Mouse (Mus musculus) liver, embryonic 16.5 days (tissue): ENCODE data around the gene Bcam. TPM values are rescaled to one million over a fixed set of nuclear protein-coding genes. Genes with fewer than 3 reads are reported as not detected.

Source experiments
- ATAC-seq: fragments of 200-750 bp; cut with Nextera tagmentation; 2 replicates; pipeline ENCODE4 v1.8.0; 2017; ENCODE audit warnings: low read depth, mild to moderate bottlenecking, moderate number of reproducible peaks, moderate library complexity
- H3K27ac ChIP-seq: fragments of 300-500 bp; sonication (generic); 2 replicates; pipeline ENCODE4 v1.5.1; 2014; ENCODE audit warnings: mild to moderate bottlenecking, low read length
- H3K27me3 ChIP-seq: fragments of 300-500 bp; sonication (generic); 2 replicates; pipeline ENCODE4 v1.6.1; 2014; ENCODE audit warnings: low read depth, low read length, mixed read lengths; ENCODE audit not compliant: control insufficient read depth, insufficient read depth
- H3K36me3 ChIP-seq: fragments of 300-500 bp; sonication (generic); 2 replicates; pipeline ENCODE4 v1.6.1; 2014; ENCODE audit warnings: mild to moderate bottlenecking; ENCODE audit not compliant: control insufficient read depth, insufficient read depth
- H3K4me1 ChIP-seq: fragments of 300-500 bp; sonication (generic); 2 replicates; pipeline ENCODE4 v1.6.1; 2014; ENCODE audit warnings: low read depth, low read length, mixed read lengths; ENCODE audit not compliant: control insufficient read depth
- H3K4me2 ChIP-seq: fragments of 300-500 bp; sonication (generic); 2 replicates; pipeline ENCODE4 v1.6.1; 2014; ENCODE audit warnings: low read depth, low read length, mixed read lengths
- H3K4me3 ChIP-seq: fragments of 300-500 bp; sonication (generic); 2 replicates; pipeline ENCODE4 v1.5.1; 2014; ENCODE audit warnings: low read depth, mild to moderate bottlenecking, low read length
- H3K9ac ChIP-seq: fragments of 300-500 bp; sonication (generic); 2 replicates; pipeline ENCODE4 v1.6.1; 2014; ENCODE audit warnings: low read depth, low read length
- H3K9me3 ChIP-seq: fragments of 300-500 bp; sonication (generic); replicated peaks from 2 replicates; pipeline ENCODE4 v1.6.1; 2016; ENCODE audit warnings: low read length; ENCODE audit not compliant: control insufficient read depth
- WGBS: fragments of 180-500 bp; shearing (Covaris S2); extraction: QIAGEN DNeasy Blood & Tissue Kit; methylation state at CpG from one replicate; pipeline ENCODE4 v1.1.7; 2014; ENCODE audit not compliant: insufficient replicate concordance; 5-methylcytosine and 5-hydroxymethylcytosine counted together
- polyA plus RNA-seq: library from polyadenylated mRNA; unstranded; fragments of >200 nt; fragmentation: Nextera tagmentation; extraction: Ambion mirVana; gene quantifications from 2 replicates; pipeline ENCODE4 v1.2.1, GENCODE M21; 2015

Bcam gene
- polyA plus RNA-seq, 1 experiment from 2014 or later = 9.7 TPM

DNA sequence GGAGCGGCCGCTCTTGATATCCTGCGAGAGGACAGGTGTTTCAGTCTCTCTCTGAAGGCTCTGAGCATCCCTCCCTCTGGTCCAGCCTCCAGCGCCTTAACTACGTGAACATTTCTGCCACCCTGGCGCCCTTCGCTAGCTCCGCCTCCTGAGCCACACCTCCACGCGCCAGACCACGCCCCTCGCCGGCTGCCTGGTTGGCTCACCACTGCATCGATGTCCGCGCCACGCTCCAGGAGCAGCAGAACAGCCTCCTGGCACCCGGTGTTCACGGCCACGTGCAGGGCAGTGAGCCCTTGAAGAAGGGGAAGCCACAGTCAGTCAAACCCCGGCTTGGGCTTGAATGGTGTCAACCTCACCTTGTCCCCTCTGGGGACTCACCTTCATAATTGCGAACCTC is 40.3 kb upstream of the Bcam start:
- Histone ChIP-seq H3K4me2 (no peak overlapping the region), H3K4me1 (peaks cover 8% of the 10 kb centered on the region), H3K27me3 (peaks cover 2% of the 10 kb centered on the region; the same call in 1 of the 2 replicates), H3K9me3 (no peaks in the 10 kb centered on the region), H3K4me3 (no peak overlapping the region), H3K9ac (no peak overlapping the region), H3K27ac (no peak overlapping the region), H3K36me3 (no peaks in the 10 kb centered on the region)
- 19% methylated on average over 22 of the region's 22 CpGs for WGBS
- no peak for ATAC-seq

- H3K9me3 ChIP-seq = no peaks in the 10 kb centered on the region
- WGBS = 35% methylated on average over 27 of the region's 27 CpGs
- no peak overlapping the region for H3K27ac ChIP-seq
- no peaks in the 10 kb centered on the region for H3K27me3 ChIP-seq
- H3K4me1 ChIP-seq = peaks cover 2% of the 10 kb centered on the region
- no peak overlapping the region for H3K4me3 ChIP-seq
- no peak for ATAC-seq
- H3K36me3 ChIP-seq = no peaks in the 10 kb centered on the region
- no peak overlapping the region for H3K9ac ChIP-seq
- H3K4me2 ChIP-seq = 0 out of 2 replicates have a peak overlapping the region, but pooled peaks have one; percentile 6
Measured at GRCm38 (mm10) chr7:19809369-19809768, 38.6 kb upstream of the Bcam start.

GRCm38 (mm10) chr7:19806356-19806969 is 35.6 kb upstream of the Bcam start:
- 67% methylated on average over 8 of the region's 8 CpGs for WGBS
- Histone ChIP-seq H3K9me3 (no peaks in the 10 kb centered on the region), H3K36me3 (no peaks in the 10 kb centered on the region), H3K4me2 (no peak overlapping the region), H3K4me1 (peaks cover 5% of the 10 kb centered on the region; the same call in 1 of the 2 replicates), H3K9ac (no peak overlapping the region), H3K27me3 (no peaks in the 10 kb centered on the region), H3K4me3 (no peak overlapping the region), H3K27ac (no peak overlapping the region)
- no peak for ATAC-seq

GRCm38 (mm10) chr7:19802995-19803394 is 32.2 kb upstream of the Bcam start:
- no peaks in the 10 kb centered on the region for H3K36me3 ChIP-seq
- peaks cover 5% of the 10 kb centered on the region; the same call in 1 of the 2 replicates for H3K4me1 ChIP-seq
- H3K4me3 ChIP-seq = no peak overlapping the region
- no peaks in the 10 kb centered on the region for H3K9me3 ChIP-seq
- ATAC-seq = no peak
- whole genome bisulfite sequencing = 14% methylated on average over 7 of the region's 7 CpGs
- H3K27ac ChIP-seq = no peak overlapping the region
- H3K9ac ChIP-seq = no peak overlapping the region
- H3K4me2 ChIP-seq = no peak overlapping the region
- H3K27me3 ChIP-seq = no peaks in the 10 kb centered on the region

DNA sequence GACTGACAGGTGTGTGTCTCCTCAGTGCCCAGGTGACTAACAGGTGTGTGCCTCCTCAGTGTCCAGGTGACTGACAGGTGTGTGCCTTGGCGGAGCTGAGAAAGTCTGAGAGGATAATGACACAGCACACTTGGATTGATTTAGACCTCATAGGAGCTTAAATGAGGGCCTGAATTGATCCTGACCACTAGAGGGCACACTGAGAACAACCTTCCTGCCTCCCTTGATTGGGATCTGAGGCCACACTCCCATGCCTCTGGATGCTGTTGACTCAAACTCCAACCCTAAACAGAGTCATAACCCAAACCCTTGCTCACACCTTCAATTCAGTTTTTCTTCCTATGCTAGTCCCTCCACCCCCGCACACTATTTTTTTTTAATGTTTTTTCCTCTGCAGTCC is 29.9 kb upstream of the Bcam start:
- 16% methylated on average over 2 of the region's 2 CpGs for WGBS
- no peak overlapping the region for H3K4me3 ChIP-seq
- H3K4me1 ChIP-seq = peaks cover 5% of the 10 kb centered on the region; the same call in 1 of the 2 replicates
- H3K27me3 ChIP-seq = peaks cover 10% of the 10 kb centered on the region
- no peaks in the 10 kb centered on the region for H3K36me3 ChIP-seq
- H3K9me3 ChIP-seq = no peaks in the 10 kb centered on the region
- no peak for ATAC-seq
- no peak overlapping the region for H3K27ac ChIP-seq
- H3K9ac ChIP-seq = no peak overlapping the region
- no peak overlapping the region for H3K4me2 ChIP-seq

- peak within 1 kb of the TSS; percentile 14; the same call in 1 of the 2 replicates for H3K27ac ChIP-seq
- H3K4me2 ChIP-seq = peak within 1 kb of the TSS; percentile 45
- H3K4me3 ChIP-seq = peak within 1 kb of the TSS; percentile 46
- ATAC-seq = peak; percentile 84
- H3K36me3 ChIP-seq = no peaks in the 10 kb centered on the region
- no peaks in the 10 kb centered on the region for H3K9me3 ChIP-seq
- peak within 1 kb of the TSS; percentile 33 for H3K9ac ChIP-seq
- H3K4me1 ChIP-seq = no peaks in the 10 kb centered on the region; the same call in 1 of the 2 replicates
- WGBS = 3% methylated on average over 28 of the region's 32 CpGs
- peaks cover 13% of the 10 kb centered on the region for H3K27me3 ChIP-seq
Measured at GRCm38 (mm10) chr7:19796697-19797588, 26.1 kb upstream of the Bcam start, which contains the start of gene Cblc. Gene Cblc, minus strand, starts transcription at chr7:19796809.

DNA sequence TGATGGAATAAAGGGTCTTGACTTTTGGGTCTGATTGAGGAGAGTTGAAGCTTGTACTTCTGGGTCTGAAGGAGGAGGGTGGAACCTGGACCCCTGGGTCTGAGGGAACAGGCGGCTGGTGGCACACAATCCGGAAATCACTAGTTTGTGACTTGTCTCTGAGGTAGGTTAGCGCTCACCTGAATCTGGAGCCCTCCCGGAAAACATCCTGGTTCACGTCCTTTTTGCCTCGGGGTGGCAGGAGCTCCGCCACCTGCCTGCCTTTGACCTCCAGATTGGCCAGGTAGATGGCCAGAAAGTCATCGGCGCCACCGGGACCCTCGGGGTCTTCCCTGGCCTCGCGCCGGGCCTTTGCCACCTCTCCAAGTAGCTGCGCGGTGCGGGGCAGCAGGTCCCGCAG is 25.4 kb upstream of the Bcam start:
- Histone ChIP-seq H3K9me3 (no peaks in the 10 kb centered on the region), H3K27me3 (peaks cover 13% of the 10 kb centered on the region), H3K4me2 (peak overlapping the region; percentile 45), H3K4me3 (peak overlapping the region; percentile 46), H3K27ac (no peak overlapping the region), H3K4me1 (no peaks in the 10 kb centered on the region; the same call in 1 of the 2 replicates), H3K36me3 (no peaks in the 10 kb centered on the region), H3K9ac (peak overlapping the region; percentile 33)
- ATAC-seq = no peak
- WGBS = 13% methylated on average over 18 of the region's 18 CpGs

DNA sequence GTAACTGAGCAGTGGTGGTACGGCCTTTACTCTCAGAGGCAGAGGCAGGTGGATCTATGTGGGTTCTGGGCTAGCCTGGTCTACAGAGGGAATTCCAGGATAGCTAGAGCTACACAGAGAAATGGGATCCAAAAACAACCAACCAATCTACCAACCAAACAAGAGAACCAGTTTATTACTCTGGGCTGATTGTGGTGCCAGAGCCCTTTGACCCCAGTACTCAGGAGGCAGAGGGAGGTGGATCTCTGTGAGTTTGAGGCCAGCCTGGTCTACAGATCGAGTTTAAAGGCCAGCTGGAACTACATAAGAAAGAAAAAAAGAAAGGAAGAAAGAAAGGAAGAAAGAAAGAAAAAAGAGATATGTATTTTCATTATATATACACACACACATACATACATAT is 24.4 kb upstream of the Bcam start:
- no peak overlapping the region for H3K27ac ChIP-seq
- H3K36me3 ChIP-seq = no peaks in the 10 kb centered on the region
- H3K4me2 ChIP-seq = no peak overlapping the region
- H3K9ac ChIP-seq = no peak overlapping the region
- no peak overlapping the region for H3K4me3 ChIP-seq
- ATAC-seq = no peak
- H3K4me1 ChIP-seq = no peaks in the 10 kb centered on the region; the same call in 1 of the 2 replicates
- H3K27me3 ChIP-seq = peaks cover 13% of the 10 kb centered on the region
- H3K9me3 ChIP-seq = no peaks in the 10 kb centered on the region
- 55% methylated on average over 2 of the region's 2 CpGs for WGBS
